Mouse (Mus musculus) limb, embryonic 13.5 days (tissue): ENCODE data around the gene Prss28. TPM values are rescaled to one million over a fixed set of nuclear protein-coding genes. Genes with fewer than 3 reads are reported as not detected.

ENCODE experiments used
- ATAC-seq: fragments of 200-750 bp; cut with Nextera tagmentation; 2 replicates; pipeline ENCODE4 v1.8.0; 2017; ENCODE audit warnings: low read depth, moderate number of reproducible peaks, moderate TSS enrichment; ENCODE audit not compliant: low FRiP score
- H3K27ac ChIP-seq: fragments of 300-500 bp; sonication (generic); 2 replicates; pipeline ENCODE4 v1.5.1; 2015; ENCODE audit warnings: inconsistent platforms, mild to moderate bottlenecking, moderate library complexity
- H3K27me3 ChIP-seq: fragments of 300-500 bp; sonication (generic); 2 replicates; pipeline ENCODE4 v1.6.1; 2015; ENCODE audit warnings: mild to moderate bottlenecking, inconsistent platforms
- H3K36me3 ChIP-seq: fragments of 300-500 bp; sonication (generic); 2 replicates; pipeline ENCODE4 v1.6.1; 2015; ENCODE audit warnings: inconsistent platforms, mild to moderate bottlenecking, moderate library complexity
- H3K4me1 ChIP-seq: fragments of 300-500 bp; sonication (generic); 2 replicates; pipeline ENCODE4 v1.6.1; 2015; ENCODE audit warnings: inconsistent platforms
- H3K4me2 ChIP-seq: fragments of 300-500 bp; sonication (generic); replicated peaks from 2 replicates; pipeline ENCODE4 v1.6.1; 2015; ENCODE audit warnings: inconsistent platforms, mild to moderate bottlenecking, moderate library complexity
- H3K4me3 ChIP-seq: fragments of 300-500 bp; sonication (generic); 2 replicates; pipeline ENCODE4 v1.5.1; 2015; ENCODE audit warnings: moderate library complexity, mild to moderate bottlenecking, inconsistent platforms
- H3K9ac ChIP-seq: fragments of 300-500 bp; sonication (generic); 2 replicates; pipeline ENCODE4 v1.6.1; 2015; ENCODE audit warnings: mild to moderate bottlenecking, inconsistent platforms
- H3K9me3 ChIP-seq: fragments of 300-500 bp; sonication (generic); 2 replicates; pipeline ENCODE4 v1.6.1; 2016; ENCODE audit warnings: inconsistent platforms
- WGBS: fragments of 180-500 bp; shearing (Covaris S2); methylation state at CpG from one replicate; pipeline ENCODE4 v1.1.7; 2015; 5-methylcytosine and 5-hydroxymethylcytosine counted together
- polyA plus RNA-seq: library from polyadenylated mRNA; unstranded; fragments of >200 nt; fragmentation: Nextera tagmentation; extraction: Ambion mirVana; gene quantifications from 2 replicates; pipeline ENCODE4 v1.2.1, GENCODE M21; 2015

Prss28 gene
- polyA plus RNA-seq = not detected in 2 replicates

DNA sequence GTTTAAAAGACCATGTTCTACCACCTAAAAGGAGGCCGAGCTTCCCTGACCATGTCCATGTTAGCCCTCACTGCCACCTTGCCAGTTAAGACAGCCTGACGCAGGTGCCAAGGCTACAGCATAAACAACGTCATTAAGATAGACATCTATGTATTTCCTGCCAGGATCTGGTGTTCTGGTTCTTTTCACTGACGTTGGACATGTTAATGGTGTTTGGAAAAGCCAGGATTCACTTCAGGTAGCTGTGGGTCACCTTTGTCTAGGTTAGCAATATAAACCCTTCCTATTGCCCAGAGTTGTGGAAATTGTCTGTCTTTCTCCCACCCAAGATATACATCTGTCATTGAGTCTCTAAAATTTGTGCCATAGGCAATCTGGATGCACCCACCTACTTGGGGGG lies at the start of gene Prss28:
Gene Prss28 (plus strand): TSS at position 301 of the 400 bp plus-strand sequence.
- Histone ChIP-seq H3K4me2 (no peak within 1 kb of the TSS), H3K27me3 (0 out of 2 replicates have a peak, but pooled peaks cover 2% of the 10 kb centered on the region), H3K9me3 (no peaks in the 10 kb centered on the region), H3K36me3 (no peaks in the 10 kb centered on the region), H3K9ac (no peak within 1 kb of the TSS), H3K4me1 (no peaks in the 10 kb centered on the region), H3K4me3 (no peak within 1 kb of the TSS), H3K27ac (no peak within 1 kb of the TSS)
- no peak for ATAC-seq
- WGBS = 68% methylated on average over 4 of the region's 4 CpGs

DNA sequence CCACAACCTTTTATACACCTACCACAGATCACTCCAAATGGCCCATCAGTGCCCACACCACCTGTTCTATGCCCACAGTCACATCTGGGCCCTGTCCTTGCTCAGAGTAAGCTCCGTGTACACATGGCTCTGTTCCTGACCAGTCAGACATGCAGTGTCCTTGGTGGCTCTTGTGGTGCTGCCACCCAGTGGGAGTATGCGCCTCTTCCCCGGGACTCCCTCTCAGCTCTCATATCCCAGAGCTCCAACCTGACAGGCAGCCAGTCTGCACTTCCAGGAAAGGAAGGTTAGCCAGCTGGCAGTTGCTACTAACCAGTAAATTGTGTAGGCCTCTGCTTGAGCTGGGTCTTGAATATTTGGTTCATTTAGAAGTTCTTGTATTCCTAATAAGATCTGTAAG lies 44.0 kb upstream of the Prss28 start:
- 77% methylated on average over 3 of the region's 3 CpGs for WGBS
- no peak overlapping the region for H3K4me3 ChIP-seq
- H3K36me3 ChIP-seq = peaks cover 84% of the 10 kb centered on the region
- no peak overlapping the region for H3K27ac ChIP-seq
- H3K27me3 ChIP-seq = no peaks in the 10 kb centered on the region
- ATAC-seq = no peak; the same call in 1 of the 2 replicates
- H3K9me3 ChIP-seq = no peaks in the 10 kb centered on the region
- H3K4me1 ChIP-seq = 0 out of 2 replicates have a peak, but pooled peaks cover under 1% of the 10 kb centered on the region
- H3K9ac ChIP-seq = no peak overlapping the region
- H3K4me2 ChIP-seq = no peak overlapping the region

DNA sequence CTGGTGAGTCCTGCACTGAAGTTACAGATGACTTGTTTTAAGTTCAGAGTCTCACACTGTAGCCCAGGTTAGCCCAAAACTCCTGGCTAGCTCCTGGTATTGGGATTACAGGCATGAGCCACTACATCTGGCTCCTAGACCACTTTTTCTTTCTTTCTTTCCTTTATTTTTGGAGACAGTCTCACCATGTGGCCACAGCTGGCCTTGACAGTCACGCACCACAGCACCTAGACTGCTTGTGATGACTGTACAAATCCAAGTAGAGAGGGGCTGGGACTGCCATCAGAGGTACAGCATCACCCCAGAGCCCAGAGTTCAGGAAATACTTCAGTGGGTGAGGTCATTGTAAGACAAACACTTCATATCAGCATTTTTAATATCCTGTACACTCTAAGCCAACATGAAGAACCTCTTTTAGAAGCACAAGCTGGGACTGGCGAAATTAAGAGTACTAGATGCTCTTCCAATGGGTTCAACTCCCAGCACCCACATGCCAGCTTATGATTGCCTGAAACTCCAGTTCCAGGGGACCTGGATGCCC lies 37.6 kb upstream of the Prss28 start:
- no peak for ATAC-seq
- Histone ChIP-seq H3K4me3 (peak overlapping the region; percentile 99), H3K9me3 (no peaks in the 10 kb centered on the region), H3K27ac (no peak overlapping the region), H3K36me3 (peaks cover 42% of the 10 kb centered on the region), H3K27me3 (no peaks in the 10 kb centered on the region), H3K4me1 (peaks cover 34% of the 10 kb centered on the region), H3K9ac (peak overlapping the region; percentile 100; the same call in 1 of the 2 replicates), H3K4me2 (peak overlapping the region; percentile 100)
- 83% methylated on average over 2 of the region's 2 CpGs for WGBS

DNA sequence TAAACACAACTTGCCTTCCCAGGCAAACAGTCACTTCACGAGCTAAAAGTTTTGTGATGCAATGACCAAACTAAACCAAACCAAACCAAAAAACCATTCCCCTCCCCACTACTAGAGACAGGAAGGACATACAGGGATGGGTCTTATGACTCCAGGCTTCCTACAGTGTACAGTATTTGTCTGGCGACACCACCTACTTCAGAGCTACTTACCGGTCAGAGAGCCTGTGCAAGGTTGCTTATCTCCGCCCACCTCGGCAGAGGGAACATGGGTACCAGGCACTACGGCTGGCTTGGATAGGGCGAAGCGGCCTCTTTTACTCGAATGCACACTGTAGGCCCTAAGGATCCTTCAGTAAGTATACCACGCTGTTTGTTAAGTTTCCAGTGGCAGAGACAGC lies 36.1 kb upstream of the Prss28 start:
- ATAC-seq = no peak
- Histone ChIP-seq H3K36me3 (peaks cover 27% of the 10 kb centered on the region), H3K27ac (peak overlapping the region; percentile 94), H3K4me1 (peaks cover 34% of the 10 kb centered on the region), H3K4me2 (peak overlapping the region; percentile 100), H3K9ac (peak overlapping the region; percentile 100), H3K9me3 (no peaks in the 10 kb centered on the region), H3K4me3 (peak overlapping the region; percentile 99), H3K27me3 (no peaks in the 10 kb centered on the region)
- whole genome bisulfite sequencing = 0% methylated on average over 10 of the region's 10 CpGs

DNA sequence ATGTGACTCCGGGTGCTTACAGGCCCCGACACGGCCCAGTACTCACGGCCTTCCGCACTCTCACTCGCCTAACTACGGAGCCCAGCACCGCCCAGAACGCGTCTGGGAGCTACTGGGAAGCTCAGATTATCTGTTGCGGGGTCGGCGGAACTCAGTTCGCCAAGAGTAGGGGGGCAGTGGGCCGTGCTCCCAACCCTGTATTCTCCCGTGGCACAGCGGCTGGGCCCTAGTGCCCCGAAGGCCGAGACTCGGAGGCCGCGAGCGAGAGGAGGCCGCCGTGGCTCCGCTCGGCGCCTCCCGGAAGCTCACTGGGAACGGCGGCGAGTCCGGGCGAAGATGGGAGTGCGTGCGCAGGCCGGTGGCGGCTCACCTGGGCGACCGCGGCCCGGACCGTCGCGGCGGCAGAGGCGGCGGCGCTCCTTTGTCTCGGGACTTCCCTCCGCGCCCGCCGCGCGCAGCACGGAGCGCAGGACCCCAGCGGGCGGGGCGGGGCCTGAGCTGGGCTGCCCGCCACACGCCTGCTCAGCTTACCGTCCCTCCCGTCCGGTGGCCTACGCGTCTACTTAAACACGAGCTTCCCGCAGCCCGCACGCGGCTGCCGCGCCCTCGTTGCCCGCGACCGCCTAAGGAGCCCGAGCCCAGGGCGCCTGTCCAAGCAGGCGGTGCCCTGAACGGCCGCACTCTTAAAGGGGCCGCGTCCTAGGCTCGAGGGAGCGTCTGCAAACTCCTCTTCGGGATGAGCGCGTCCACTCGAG lies 35.3 kb upstream of the Prss28 start:
- peak overlapping the region; percentile 94 for H3K27ac ChIP-seq
- H3K4me1 ChIP-seq = peaks cover 34% of the 10 kb centered on the region
- H3K36me3 ChIP-seq = peaks cover 19% of the 10 kb centered on the region
- H3K9me3 ChIP-seq = no peaks in the 10 kb centered on the region
- ATAC-seq = peak; percentile 91
- peak overlapping the region; percentile 99 for H3K4me3 ChIP-seq
- WGBS = under 1% methylated on average over 78 of the region's 92 CpGs
- H3K4me2 ChIP-seq = peak overlapping the region; percentile 100
- H3K27me3 ChIP-seq = no peaks in the 10 kb centered on the region; the same call in 1 of the 2 replicates
- H3K9ac ChIP-seq = peak overlapping the region; percentile 100

- under 1% methylated on average over 41 of the region's 45 CpGs for WGBS
- Histone ChIP-seq H3K27me3 (no peaks in the 10 kb centered on the region; the same call in 1 of the 2 replicates), H3K27ac (peak overlapping the region; percentile 94)
Observed at GRCm38 (mm10) chr17:25273706-25274501, 34.5 kb upstream of the Prss28 start.

DNA sequence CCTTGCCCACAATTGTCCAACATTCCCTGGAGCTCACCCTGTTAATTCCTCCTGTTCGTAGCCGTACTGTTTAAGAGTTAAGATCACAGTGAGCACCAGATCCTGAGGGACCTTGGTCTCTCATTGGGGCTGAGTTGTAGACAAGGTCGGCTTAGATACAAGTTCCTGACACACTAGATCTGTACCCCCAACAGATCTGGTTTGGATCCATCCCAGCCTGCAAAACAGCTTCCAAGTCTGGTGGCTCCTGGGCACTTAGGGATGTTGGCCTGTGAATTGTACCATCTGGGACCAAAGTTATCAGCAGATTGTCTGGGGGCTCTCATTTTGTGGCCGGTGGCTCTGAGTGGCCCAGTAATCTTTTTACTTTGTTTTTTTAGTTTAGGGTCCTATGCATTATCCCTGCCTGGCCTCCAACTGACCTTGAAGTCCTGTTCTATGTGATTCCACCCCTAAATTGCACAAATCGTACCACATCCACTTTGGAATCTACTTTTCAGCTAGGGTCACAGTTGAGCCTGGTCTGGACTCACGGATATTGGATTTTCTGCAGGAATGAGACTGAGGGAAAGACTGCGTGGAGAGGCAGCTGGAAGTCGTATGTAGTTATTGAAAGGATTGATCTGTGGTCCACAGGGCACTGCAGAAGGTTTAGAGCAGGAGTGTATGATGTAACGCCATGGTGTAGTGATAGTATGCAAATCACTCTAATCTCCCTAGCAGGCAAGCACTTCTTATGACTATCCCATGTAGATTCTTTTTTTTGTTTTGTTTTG lies 33.7 kb upstream of the Prss28 start, which contains the start of gene Ube2i:
Gene Ube2i (minus strand): TSS at position 52 of the 776 bp plus-strand sequence.
- H3K36me3 ChIP-seq = peaks cover 3% of the 10 kb centered on the region; the same call in 1 of the 2 replicates
- peak within 1 kb of the TSS; percentile 99 for H3K4me3 ChIP-seq
- H3K4me2 ChIP-seq = peak within 1 kb of the TSS; percentile 100
- 79% methylated on average over 9 of the region's 9 CpGs for WGBS
- peak within 1 kb of the TSS; percentile 94 for H3K27ac ChIP-seq
- H3K4me1 ChIP-seq = peaks cover 31% of the 10 kb centered on the region
- peak within 1 kb of the TSS; percentile 100 for H3K9ac ChIP-seq
- H3K27me3 ChIP-seq = no peaks in the 10 kb centered on the region; the same call in 1 of the 2 replicates
- ATAC-seq = no peak
- H3K9me3 ChIP-seq = no peaks in the 10 kb centered on the region

More at GRCm38 (mm10) chr17:25273706-25274501, 34.5 kb upstream of the Prss28 start:
- Histone ChIP-seq H3K4me2 (peak overlapping the region; percentile 100), H3K4me1 (peaks cover 34% of the 10 kb centered on the region), H3K4me3 (peak overlapping the region; percentile 99), H3K36me3 (peaks cover 11% of the 10 kb centered on the region), H3K9me3 (no peaks in the 10 kb centered on the region), H3K9ac (peak overlapping the region; percentile 100)
- peak; percentile 84 for ATAC-seq

DNA sequence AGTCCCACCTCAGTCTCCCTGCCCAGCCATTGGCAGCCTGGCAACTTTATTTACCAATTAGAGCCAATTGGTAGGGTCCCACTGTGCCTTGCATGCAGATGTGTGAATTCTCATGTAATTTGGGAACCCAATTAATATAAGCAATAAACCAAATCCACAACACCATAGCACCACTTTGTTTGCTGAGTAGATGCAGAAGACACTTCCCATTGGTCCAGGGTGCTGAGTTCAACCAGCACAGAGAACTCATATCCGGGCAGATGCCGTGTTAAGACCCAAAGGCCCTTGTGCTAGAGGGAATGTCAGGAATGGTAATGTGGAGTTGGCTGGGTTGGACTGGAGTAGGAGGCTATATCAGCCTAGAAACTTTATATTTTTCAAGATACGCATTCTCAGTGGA lies 32.6 kb upstream of the Prss28 start:
- H3K4me1 ChIP-seq = peaks cover 20% of the 10 kb centered on the region
- ATAC-seq = no peak
- H3K4me3 ChIP-seq = no peak overlapping the region
- H3K27me3 ChIP-seq = no peaks in the 10 kb centered on the region; the same call in 1 of the 2 replicates
- no peaks in the 10 kb centered on the region for H3K9me3 ChIP-seq
- no peaks in the 10 kb centered on the region for H3K36me3 ChIP-seq
- no peak overlapping the region for H3K27ac ChIP-seq
- H3K4me2 ChIP-seq = no peak overlapping the region
- WGBS = 95% methylated on average over 3 of the region's 3 CpGs
- H3K9ac ChIP-seq = no peak overlapping the region

GRCm38 (mm10) chr17:25282133-25282532 lies 26.3 kb upstream of the Prss28 start:
- Histone ChIP-seq H3K9ac (no peak overlapping the region), H3K4me1 (no peaks in the 10 kb centered on the region), H3K4me2 (no peak overlapping the region), H3K27ac (no peak overlapping the region), H3K9me3 (no peaks in the 10 kb centered on the region), H3K36me3 (no peaks in the 10 kb centered on the region), H3K27me3 (no peaks in the 10 kb centered on the region; the same call in 1 of the 2 replicates), H3K4me3 (no peak overlapping the region)
- 43% methylated on average over 11 of the region's 11 CpGs for WGBS
- ATAC-seq = no peak

DNA sequence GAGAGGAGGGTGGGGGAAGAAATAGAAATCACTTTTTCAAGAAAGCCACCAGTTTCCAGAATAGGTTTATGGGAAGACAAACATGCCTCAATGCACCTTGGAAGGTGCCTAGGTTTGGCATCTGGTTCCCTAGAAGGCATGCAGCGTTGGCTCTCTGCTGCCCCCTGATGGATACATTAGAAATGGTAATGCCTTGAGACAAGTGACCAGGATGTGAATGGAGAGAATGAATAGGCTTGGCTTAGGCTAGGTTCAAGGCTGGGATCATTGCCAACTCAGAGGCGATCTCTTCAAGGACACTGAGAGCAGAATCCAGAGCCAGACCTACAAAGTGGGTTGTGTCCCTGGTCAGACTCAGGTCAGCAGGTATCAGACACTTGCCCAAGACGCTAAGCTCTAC lies 23.4 kb upstream of the Prss28 start:
- no peak overlapping the region for H3K27ac ChIP-seq
- H3K4me1 ChIP-seq = no peaks in the 10 kb centered on the region
- 27% methylated on average over 3 of the region's 3 CpGs for WGBS
- no peak overlapping the region for H3K4me3 ChIP-seq
- H3K36me3 ChIP-seq = no peaks in the 10 kb centered on the region
- ATAC-seq = no peak
- no peak overlapping the region for H3K9ac ChIP-seq
- H3K4me2 ChIP-seq = no peak overlapping the region
- H3K9me3 ChIP-seq = no peaks in the 10 kb centered on the region
- H3K27me3 ChIP-seq = no peaks in the 10 kb centered on the region

GRCm38 (mm10) chr17:25288842-25289241 lies 19.6 kb upstream of the Prss28 start:
- H3K36me3 ChIP-seq = no peaks in the 10 kb centered on the region
- WGBS = 14% methylated on average over 4 of the region's 4 CpGs
- ATAC-seq = no peak

More at GRCm38 (mm10) chr17:25288842-25289241, 19.6 kb upstream of the Prss28 start:
- no peak overlapping the region for H3K9ac ChIP-seq
- no peak overlapping the region for H3K4me2 ChIP-seq
- H3K4me1 ChIP-seq = no peaks in the 10 kb centered on the region
- H3K27me3 ChIP-seq = 0 out of 2 replicates have a peak, but pooled peaks cover 6% of the 10 kb centered on the region
- H3K9me3 ChIP-seq = no peaks in the 10 kb centered on the region
- no peak overlapping the region for H3K4me3 ChIP-seq
- H3K27ac ChIP-seq = no peak overlapping the region
